Comparison of ENCODE assay signal across 25 mouse cellular contexts in genomic region chr6:56805026-56805425, GRCm38 (mm10).
"Had no signal": no experiment of that assay in that cellular context is flagged by ENCODE, and none has a peak within 500 bp of the region (broad histone marks: within the 10 kb centered on the region; RNA-seq: fewer than 3 reads in every experiment).

No protein-coding gene starts in this region.

- H3K27ac ChIP-seq: embryonic facial prominence, embryonic 10.5 days; embryonic facial prominence, embryonic 12.5 days; embryonic facial prominence, embryonic 13.5 days; embryonic facial prominence, embryonic 15.5 days; forebrain, embryonic 10.5 days; forebrain, embryonic 12.5 days; forebrain, embryonic 13.5 days; forebrain, embryonic 15.5 days; gastrocnemius, adult 2 months; heart, adult 2 months; heart, embryonic 10.5 days had no signal

- H3K27me3 ChIP-seq: embryonic facial prominence, embryonic 12.5 days; embryonic facial prominence, embryonic 13.5 days; embryonic facial prominence, embryonic 15.5 days; forebrain, embryonic 12.5 days; forebrain, embryonic 15.5 days had no signal

- ATAC-seq: forebrain, embryonic 13.5 days; forebrain, embryonic 14.5 days; forebrain, embryonic 15.5 days; forebrain, embryonic 16.5 days; forebrain, postnatal 0 days had no signal

- H3K9me3 ChIP-seq: embryonic facial prominence, embryonic 10.5 days; embryonic facial prominence, embryonic 12.5 days; embryonic facial prominence, embryonic 13.5 days; embryonic facial prominence, embryonic 15.5 days; forebrain, embryonic 10.5 days; forebrain, embryonic 12.5 days; forebrain, embryonic 13.5 days; forebrain, embryonic 15.5 days; heart, embryonic 10.5 days had no signal

- H3K9ac ChIP-seq: embryonic facial prominence, embryonic 12.5 days; embryonic facial prominence, embryonic 13.5 days; embryonic facial prominence, embryonic 15.5 days; forebrain, embryonic 12.5 days; forebrain, embryonic 13.5 days; forebrain, embryonic 15.5 days; forebrain, postnatal 0 days had no signal

- H3K4me3 ChIP-seq: embryonic facial prominence, embryonic 10.5 days; embryonic facial prominence, embryonic 12.5 days; embryonic facial prominence, embryonic 13.5 days; embryonic facial prominence, embryonic 15.5 days; erythroblast, embryonic 14.5 days; forebrain, embryonic 10.5 days; forebrain, embryonic 12.5 days; forebrain, embryonic 13.5 days; forebrain, embryonic 15.5 days; gastrocnemius, adult 2 months; heart, adult 2 months; heart, embryonic 10.5 days had no signal

- DNase-seq: cerebellum, adult 9-11 months; cerebellum, postnatal 10 days; cerebellum, postnatal 14 days; cerebellum, postnatal 25 days; cerebellum, postnatal 36 days; embryo, embryonic 11 days; forebrain, postnatal 0 days; gastrocnemius, adult 2 months; gastrocnemius, postnatal 10 days; gastrocnemius, postnatal 14 days; gastrocnemius, postnatal 25 days; gastrocnemius, postnatal 36 days; heart, adult 2 months had no signal

- H3K4me2 ChIP-seq: embryonic facial prominence, embryonic 12.5 days; embryonic facial prominence, embryonic 13.5 days; embryonic facial prominence, embryonic 15.5 days; forebrain, embryonic 12.5 days; forebrain, embryonic 13.5 days; forebrain, embryonic 15.5 days had no signal

- H3K36me3 ChIP-seq: embryonic facial prominence, embryonic 10.5 days; embryonic facial prominence, embryonic 12.5 days; embryonic facial prominence, embryonic 13.5 days; embryonic facial prominence, embryonic 15.5 days; forebrain, embryonic 10.5 days; forebrain, embryonic 12.5 days; forebrain, embryonic 15.5 days; heart, embryonic 10.5 days had no signal

- H3K4me1 ChIP-seq: embryonic facial prominence, embryonic 10.5 days; embryonic facial prominence, embryonic 12.5 days; embryonic facial prominence, embryonic 13.5 days; embryonic facial prominence, embryonic 15.5 days; forebrain, embryonic 10.5 days; forebrain, embryonic 12.5 days; forebrain, embryonic 13.5 days; forebrain, embryonic 15.5 days; heart, embryonic 10.5 days had no signal
